Mouse (Mus musculus): ENCODE data around the gene Syk. TPM values are rescaled to one million over a fixed set of nuclear protein-coding genes. Genes with fewer than 3 reads are reported as not detected.

The Syk gene
- polyA plus RNA-seq, 1 experiment from 2014 or later: 2.9 TPM

- no peak overlapping the region for H3K27ac ChIP-seq (ENCODE audit: low read length)
- peaks cover 4% of the 10 kb centered on the region; the same call in 1 of the 2 replicates for H3K4me1 ChIP-seq (ENCODE audit: control insufficient read depth, insufficient read depth, low read length)
- H3K27me3 ChIP-seq (replicated peaks; ENCODE audit: control insufficient read depth, insufficient read depth, low read length): no peaks in the 10 kb centered on the region
- no peak overlapping the region for H3K4me2 ChIP-seq (ENCODE audit: low read depth, low read length)
- H3K9ac ChIP-seq (ENCODE audit: low read depth, low read length): no peak overlapping the region
- WGBS: 65% methylated on average over 4 of the region's 4 CpGs
- no peaks in the 10 kb centered on the region for H3K9me3 ChIP-seq (ENCODE audit: control insufficient read depth, low read length)
- ATAC-seq: no peak
- H3K36me3 ChIP-seq (ENCODE audit: control insufficient read depth, insufficient read depth, low read length): no peaks in the 10 kb centered on the region
- no peak overlapping the region for H3K4me3 ChIP-seq (ENCODE audit: low read length)
Observed at GRCm38 (mm10) chr13:52542636-52543035, 40.3 kb upstream of the Syk start.

GRCm38 (mm10) chr13:52546288-52546687 lies 36.7 kb upstream of the Syk start:
- WGBS: 80% methylated on average over 6 of the region's 6 CpGs
- Histone ChIP-seq H3K4me2 (ENCODE audit: low read depth, low read length) (no peak overlapping the region), H3K27me3 (replicated peaks; ENCODE audit: control insufficient read depth, insufficient read depth, low read length) (no peaks in the 10 kb centered on the region), H3K4me1 (ENCODE audit: control insufficient read depth, insufficient read depth, low read length) (peaks cover 4% of the 10 kb centered on the region; the same call in 1 of the 2 replicates), H3K27ac (ENCODE audit: low read length) (no peak overlapping the region), H3K4me3 (ENCODE audit: low read length) (no peak overlapping the region), H3K9me3 (ENCODE audit: control insufficient read depth, low read length) (no peaks in the 10 kb centered on the region), H3K9ac (ENCODE audit: low read depth, low read length) (no peak overlapping the region), H3K36me3 (ENCODE audit: control insufficient read depth, insufficient read depth, low read length) (no peaks in the 10 kb centered on the region)
- no peak for ATAC-seq

- Histone ChIP-seq H3K27ac (ENCODE audit: low read length) (no peak overlapping the region), H3K4me2 (ENCODE audit: low read depth, low read length) (no peak overlapping the region), H3K36me3 (ENCODE audit: control insufficient read depth, insufficient read depth, low read length) (no peaks in the 10 kb centered on the region), H3K9ac (ENCODE audit: low read depth, low read length) (no peak overlapping the region), H3K4me1 (ENCODE audit: control insufficient read depth, insufficient read depth, low read length) (peaks cover 4% of the 10 kb centered on the region; the same call in 1 of the 2 replicates), H3K27me3 (replicated peaks; ENCODE audit: control insufficient read depth, insufficient read depth, low read length) (no peaks in the 10 kb centered on the region), H3K4me3 (ENCODE audit: low read length) (no peak overlapping the region), H3K9me3 (ENCODE audit: control insufficient read depth, low read length) (no peaks in the 10 kb centered on the region)
- ATAC-seq: no peak
- WGBS: 60% methylated on average over 5 of the region's 5 CpGs
Observed at GRCm38 (mm10) chr13:52550690-52551193, 32.2 kb upstream of the Syk start.

- H3K4me1 ChIP-seq (ENCODE audit: control insufficient read depth, insufficient read depth, low read length): peaks cover 4% of the 10 kb centered on the region; the same call in 1 of the 2 replicates
- 81% methylated on average over 9 of the region's 9 CpGs for WGBS
- no peak for ATAC-seq
- H3K27ac ChIP-seq (ENCODE audit: low read length): no peak overlapping the region
- H3K27me3 ChIP-seq (replicated peaks; ENCODE audit: control insufficient read depth, insufficient read depth, low read length): no peaks in the 10 kb centered on the region
- H3K4me3 ChIP-seq (ENCODE audit: low read length): no peak overlapping the region
- H3K9me3 ChIP-seq (ENCODE audit: control insufficient read depth, low read length): no peaks in the 10 kb centered on the region
- H3K9ac ChIP-seq (ENCODE audit: low read depth, low read length): no peak overlapping the region
- no peaks in the 10 kb centered on the region for H3K36me3 ChIP-seq (ENCODE audit: control insufficient read depth, insufficient read depth, low read length)
- no peak overlapping the region for H3K4me2 ChIP-seq (ENCODE audit: low read depth, low read length)
Observed at GRCm38 (mm10) chr13:52551275-52551674, 31.7 kb upstream of the Syk start.

- no peak overlapping the region for H3K4me3 ChIP-seq (ENCODE audit: low read length)
- 73% methylated on average over 9 of the region's 9 CpGs for WGBS
- no peak for ATAC-seq
- no peak overlapping the region for H3K4me2 ChIP-seq (ENCODE audit: low read depth, low read length)
- no peaks in the 10 kb centered on the region for H3K4me1 ChIP-seq (ENCODE audit: control insufficient read depth, insufficient read depth, low read length)
- no peaks in the 10 kb centered on the region for H3K36me3 ChIP-seq (ENCODE audit: control insufficient read depth, insufficient read depth, low read length)
- no peak overlapping the region for H3K9ac ChIP-seq (ENCODE audit: low read depth, low read length)
- no peak overlapping the region for H3K27ac ChIP-seq (ENCODE audit: low read length)
- no peaks in the 10 kb centered on the region for H3K9me3 ChIP-seq (ENCODE audit: control insufficient read depth, low read length)
- H3K27me3 ChIP-seq (replicated peaks; ENCODE audit: control insufficient read depth, insufficient read depth, low read length): no peaks in the 10 kb centered on the region
Observed at GRCm38 (mm10) chr13:52552822-52553477, 30.0 kb upstream of the Syk start.

GRCm38 (mm10) chr13:52554722-52555121 lies 28.3 kb upstream of the Syk start:
- no peak overlapping the region for H3K27ac ChIP-seq (ENCODE audit: low read length)
- no peaks in the 10 kb centered on the region for H3K9me3 ChIP-seq (ENCODE audit: control insufficient read depth, low read length)
- WGBS: 83% methylated on average over 9 of the region's 9 CpGs
- H3K27me3 ChIP-seq (replicated peaks; ENCODE audit: control insufficient read depth, insufficient read depth, low read length): no peaks in the 10 kb centered on the region
- H3K4me1 ChIP-seq (ENCODE audit: control insufficient read depth, insufficient read depth, low read length): no peaks in the 10 kb centered on the region
- no peak overlapping the region for H3K4me2 ChIP-seq (ENCODE audit: low read depth, low read length)
- no peak overlapping the region for H3K4me3 ChIP-seq (ENCODE audit: low read length)
- H3K9ac ChIP-seq (ENCODE audit: low read depth, low read length): no peak overlapping the region
- H3K36me3 ChIP-seq (ENCODE audit: control insufficient read depth, insufficient read depth, low read length): no peaks in the 10 kb centered on the region
- ATAC-seq: no peak

- Histone ChIP-seq H3K36me3 (ENCODE audit: control insufficient read depth, insufficient read depth, low read length) (no peaks in the 10 kb centered on the region), H3K27me3 (replicated peaks; ENCODE audit: control insufficient read depth, insufficient read depth, low read length) (no peaks in the 10 kb centered on the region), H3K4me3 (ENCODE audit: low read length) (no peak overlapping the region), H3K4me1 (ENCODE audit: control insufficient read depth, insufficient read depth, low read length) (no peaks in the 10 kb centered on the region), H3K9ac (ENCODE audit: low read depth, low read length) (no peak overlapping the region), H3K9me3 (ENCODE audit: control insufficient read depth, low read length) (no peaks in the 10 kb centered on the region), H3K4me2 (ENCODE audit: low read depth, low read length) (no peak overlapping the region), H3K27ac (ENCODE audit: low read length) (no peak overlapping the region)
- ATAC-seq: no peak
- WGBS: 66% methylated on average over 7 of the region's 7 CpGs
Observed at GRCm38 (mm10) chr13:52557421-52557820, 25.6 kb upstream of the Syk start.

GRCm38 (mm10) chr13:52561367-52562165 lies 21.4 kb upstream of the Syk start:
- H3K4me3 ChIP-seq (ENCODE audit: low read length): no peak overlapping the region
- H3K36me3 ChIP-seq (ENCODE audit: control insufficient read depth, insufficient read depth, low read length): no peaks in the 10 kb centered on the region
- no peaks in the 10 kb centered on the region for H3K9me3 ChIP-seq (ENCODE audit: control insufficient read depth, low read length)
- no peak overlapping the region for H3K27ac ChIP-seq (ENCODE audit: low read length)
- WGBS: 90% methylated on average over 8 of the region's 8 CpGs
- H3K4me2 ChIP-seq (ENCODE audit: low read depth, low read length): no peak overlapping the region
- no peaks in the 10 kb centered on the region for H3K4me1 ChIP-seq (ENCODE audit: control insufficient read depth, insufficient read depth, low read length)
- ATAC-seq: no peak
- no peak overlapping the region for H3K9ac ChIP-seq (ENCODE audit: low read depth, low read length)
- H3K27me3 ChIP-seq (replicated peaks; ENCODE audit: control insufficient read depth, insufficient read depth, low read length): no peaks in the 10 kb centered on the region

GRCm38 (mm10) chr13:52562166-52562571 lies 20.8 kb upstream of the Syk start:
- no peak overlapping the region for H3K27ac ChIP-seq (ENCODE audit: low read length)
- WGBS: 54% methylated on average over 4 of the region's 4 CpGs
- no peaks in the 10 kb centered on the region for H3K36me3 ChIP-seq (ENCODE audit: control insufficient read depth, insufficient read depth, low read length)
- H3K9me3 ChIP-seq (ENCODE audit: control insufficient read depth, low read length): no peaks in the 10 kb centered on the region
- H3K4me2 ChIP-seq (ENCODE audit: low read depth, low read length): no peak overlapping the region
- H3K4me3 ChIP-seq (ENCODE audit: low read length): no peak overlapping the region
- H3K4me1 ChIP-seq (ENCODE audit: control insufficient read depth, insufficient read depth, low read length): no peaks in the 10 kb centered on the region
- ATAC-seq: no peak
- H3K9ac ChIP-seq (ENCODE audit: low read depth, low read length): no peak overlapping the region
- no peaks in the 10 kb centered on the region for H3K27me3 ChIP-seq (replicated peaks; ENCODE audit: control insufficient read depth, insufficient read depth, low read length)
